Mouse (Mus musculus) forebrain, embryonic 14.5 days (tissue): ENCODE results near the gene Elmo1. TPM values are rescaled to one million over a fixed set of nuclear protein-coding genes. Genes with fewer than 3 reads are reported as not detected.
"Not testable (repeated sequence)": the region's sequence is repeated elsewhere in the genome, so short reads cannot be mapped to it uniquely, and the experiment has no call there.

Source experiments
- ATAC-seq: fragments of 200-750 bp; cut with Nextera tagmentation; 2 replicates; pipeline ENCODE4 v1.8.0; 2017; ENCODE audit warnings: mild to moderate bottlenecking, moderate library complexity
- DNase-seq: peaks from one replicate; pipeline ENCODE4 v3.0.0-alpha.2; 2015; ENCODE audit warnings: low spot score
- H3K27ac ChIP-seq: fragments of 300-500 bp; sonication (generic); 2 replicates; pipeline ENCODE4 v1.5.1; 2014; ENCODE audit warnings: low read depth, mild to moderate bottlenecking, control low read depth, low read length, moderate library complexity
- H3K27me3 ChIP-seq: fragments of 300-500 bp; sonication (generic); replicated peaks from 2 replicates; pipeline ENCODE4 v1.6.1; 2014; ENCODE audit warnings: low read length, control low read depth, mixed read lengths; ENCODE audit not compliant: control insufficient read depth, insufficient read depth
- H3K36me3 ChIP-seq: fragments of 300-500 bp; sonication (generic); 2 replicates; pipeline ENCODE4 v1.6.1; 2014; ENCODE audit warnings: low read length, control low read depth; ENCODE audit not compliant: control insufficient read depth, insufficient read depth
- H3K4me1 ChIP-seq: fragments of 300-500 bp; sonication (generic); 2 replicates; pipeline ENCODE4 v1.6.1; 2014; ENCODE audit warnings: antibody characterized with exemption, low read length, control low read depth; ENCODE audit not compliant: control insufficient read depth, insufficient read depth
- H3K4me2 ChIP-seq: fragments of 300-500 bp; sonication (generic); 2 replicates; pipeline ENCODE4 v1.6.1; 2014; ENCODE audit warnings: mild to moderate bottlenecking, control low read depth, low read length
- H3K4me3 ChIP-seq: fragments of 300-500 bp; sonication (generic); 2 replicates; pipeline ENCODE4 v1.5.1; 2014; ENCODE audit warnings: low read depth, low read length, control low read depth
- H3K9ac ChIP-seq: fragments of 300-500 bp; sonication (generic); 2 replicates; pipeline ENCODE4 v1.6.1; 2014; ENCODE audit warnings: mild to moderate bottlenecking, low read length, control low read depth, moderate library complexity
- H3K9me3 ChIP-seq: fragments of 300-500 bp; sonication (generic); replicated peaks from 2 replicates; pipeline ENCODE4 v1.6.1; 2016; ENCODE audit warnings: low read length, control low read depth, mixed read lengths; ENCODE audit not compliant: control insufficient read depth
- WGBS: fragments of 180-500 bp; shearing (Covaris S2); extraction: QIAGEN DNeasy Blood & Tissue Kit; methylation state at CpG from one replicate; pipeline ENCODE4 v1.1.7; 2014; 5-methylcytosine and 5-hydroxymethylcytosine counted together
- polyA plus RNA-seq: library from polyadenylated mRNA; unstranded; fragments of >200 nt; fragmentation: Nextera tagmentation; extraction: Ambion mirVana; gene quantifications from 2 replicates; pipeline ENCODE4 v1.2.1, GENCODE M21; 2014

Gene Elmo1
- polyA plus RNA-seq, 1 experiment from 2014 or later: 22.6 TPM

DNA sequence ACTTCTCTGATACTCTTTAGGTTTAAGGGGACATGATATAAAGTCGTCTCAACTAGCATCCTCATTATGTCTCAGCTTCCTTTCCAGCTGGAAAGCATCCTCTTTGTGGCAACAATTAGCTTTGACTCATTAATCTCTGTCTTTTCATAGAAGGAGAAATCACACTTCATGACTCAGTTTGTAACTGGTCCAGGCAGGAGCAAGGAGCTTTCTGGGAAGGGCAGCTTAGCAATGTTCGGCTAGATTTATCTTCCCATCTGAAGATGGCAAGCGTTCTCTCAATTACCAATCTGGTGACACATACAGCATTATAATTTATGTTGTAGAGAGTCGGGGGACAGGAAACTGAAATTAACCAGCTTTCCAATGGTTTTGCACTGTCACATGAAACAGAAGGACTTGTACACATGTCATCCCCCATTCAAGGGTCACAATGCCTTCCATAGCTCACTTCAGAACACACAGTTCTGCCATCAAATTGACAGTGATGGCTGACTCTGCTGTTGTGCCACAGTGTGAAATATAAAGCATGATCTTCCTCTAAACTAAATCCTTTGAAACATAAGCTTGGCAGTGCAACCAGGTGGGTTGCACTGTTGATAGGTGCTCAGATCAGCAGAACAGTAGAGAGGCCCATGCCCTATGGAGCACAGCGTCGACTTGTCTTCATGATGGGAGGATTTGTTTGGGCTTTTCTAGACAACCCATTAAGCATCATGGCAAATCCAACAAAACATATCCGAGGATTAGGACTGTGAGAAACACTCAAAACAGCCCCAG is 532.9 kb downstream of the Elmo1 start:
- ATAC-seq (no peak), DNase-seq (no peak)
- no peaks in the 10 kb centered on the region for H3K9me3 ChIP-seq
- H3K4me3 ChIP-seq: no peak overlapping the region
- 82% methylated on average over 7 of the region's 7 CpGs for WGBS
- H3K27me3 ChIP-seq: no peaks in the 10 kb centered on the region
- H3K4me2 ChIP-seq: no peak overlapping the region
- H3K27ac ChIP-seq: no peak overlapping the region
- H3K36me3 ChIP-seq: no peaks in the 10 kb centered on the region
- H3K9ac ChIP-seq: no peak overlapping the region
- H3K4me1 ChIP-seq: no peaks in the 10 kb centered on the region

DNA sequence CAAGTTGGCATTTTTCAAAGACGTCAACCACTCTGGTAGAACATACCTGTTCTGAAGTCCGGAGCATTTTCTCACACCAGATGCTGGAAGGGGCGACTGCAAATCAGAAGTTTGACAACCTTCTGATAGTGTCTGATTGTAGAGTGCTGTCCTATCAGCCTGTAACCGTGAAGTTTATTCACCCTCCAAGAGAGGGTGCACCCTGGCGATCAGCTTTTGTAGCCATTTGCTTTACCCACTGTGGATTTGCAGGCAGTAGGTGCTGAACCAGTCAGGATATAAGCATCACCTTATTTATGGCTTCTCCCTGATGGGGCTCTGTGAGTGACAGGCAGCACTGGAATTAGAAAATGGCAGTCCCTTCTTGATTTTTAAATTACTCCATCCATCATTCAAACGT is 537.4 kb downstream of the Elmo1 start:
- Histone ChIP-seq H3K27me3 (no peaks in the 10 kb centered on the region), H3K4me3 (no peak overlapping the region), H3K27ac (no peak overlapping the region), H3K36me3 (no peaks in the 10 kb centered on the region), H3K9ac (no peak overlapping the region), H3K4me2 (no peak overlapping the region), H3K4me1 (no peaks in the 10 kb centered on the region), H3K9me3 (no peaks in the 10 kb centered on the region)
- WGBS: 91% methylated on average over 6 of the region's 6 CpGs
- no peak for DNase-seq
- no peak for ATAC-seq

DNA sequence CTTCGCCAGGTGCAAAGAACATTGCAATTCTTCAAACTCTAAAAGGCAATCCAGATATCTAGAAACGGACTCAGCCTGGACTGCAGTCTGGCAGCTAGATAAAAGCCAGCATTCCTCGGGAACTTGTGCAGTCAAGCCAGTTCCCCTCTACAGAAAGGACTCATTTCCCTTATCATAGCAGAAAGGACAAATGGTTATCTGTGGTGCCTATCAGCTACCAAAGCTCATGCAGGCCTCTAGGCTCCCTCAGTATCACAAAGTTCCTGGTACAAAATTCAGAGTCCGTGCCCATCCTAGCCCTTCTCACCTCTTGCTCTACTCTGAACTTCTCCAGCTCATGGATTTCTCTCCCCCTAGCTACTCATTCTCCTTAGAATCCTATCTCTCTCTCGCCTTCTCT is 542.1 kb downstream of the Elmo1 start:
- Histone ChIP-seq H3K4me3 (no peak overlapping the region), H3K4me2 (no peak overlapping the region), H3K4me1 (no peaks in the 10 kb centered on the region), H3K9ac (no peak overlapping the region), H3K36me3 (no peaks in the 10 kb centered on the region), H3K27ac (no peak overlapping the region), H3K27me3 (no peaks in the 10 kb centered on the region), H3K9me3 (no peaks in the 10 kb centered on the region)
- no peak for DNase-seq
- 85% methylated on average over 5 of the region's 5 CpGs for WGBS
- no peak for ATAC-seq

DNA sequence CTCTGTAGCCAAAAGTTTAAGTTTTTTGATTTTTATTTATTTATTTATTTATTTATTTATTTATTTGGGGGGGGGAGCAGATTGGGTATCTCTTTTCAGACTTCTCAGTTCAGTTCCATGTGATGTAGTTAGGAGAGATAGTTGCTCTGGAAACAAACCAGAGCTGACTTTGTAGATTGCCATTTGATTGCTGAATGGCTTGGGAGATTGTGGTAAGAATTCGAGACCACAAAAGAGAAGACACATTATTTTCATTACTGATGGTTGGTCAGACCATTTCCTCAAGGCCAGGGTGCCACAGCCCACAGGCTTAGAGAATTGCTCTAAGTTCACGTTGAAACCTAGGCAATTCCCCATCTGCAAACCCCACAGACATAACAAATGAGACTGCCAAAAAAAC is 544.3 kb downstream of the Elmo1 start:
- not testable (repeated sequence) for DNase-seq, H3K9ac ChIP-seq, H3K36me3 ChIP-seq, H3K27ac ChIP-seq, ATAC-seq, H3K4me2 ChIP-seq, H3K27me3 ChIP-seq, H3K4me1 ChIP-seq, H3K9me3 ChIP-seq, H3K4me3 ChIP-seq
- WGBS: 85% methylated on average over 1 of the region's 2 CpGs

DNA sequence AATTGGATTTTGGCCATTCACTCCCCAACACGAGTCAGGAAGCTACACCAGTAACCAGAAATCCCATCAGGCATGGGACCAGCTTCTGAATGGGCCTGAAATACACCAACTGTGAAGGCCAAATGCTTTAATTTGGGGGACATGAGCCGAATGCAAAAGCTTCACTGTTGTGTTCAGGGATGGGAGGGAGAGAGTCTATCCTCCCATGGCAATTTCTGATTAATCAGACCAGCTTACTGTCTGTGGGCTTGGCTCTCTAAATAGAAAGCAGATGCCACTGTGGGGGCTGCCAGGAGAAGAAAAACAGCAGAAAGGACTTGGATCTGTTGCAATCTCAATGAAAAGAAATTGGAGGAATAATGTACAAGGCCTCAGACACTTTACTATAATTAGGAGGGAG is 545.2 kb downstream of the Elmo1 start:
- H3K36me3 ChIP-seq: no peaks in the 10 kb centered on the region
- DNase-seq: peak; percentile 48
- no peak overlapping the region for H3K4me2 ChIP-seq
- H3K9ac ChIP-seq: no peak overlapping the region
- 54% methylated on average over 2 of the region's 2 CpGs for WGBS
- H3K4me1 ChIP-seq: no peaks in the 10 kb centered on the region
- no peak overlapping the region for H3K27ac ChIP-seq
- ATAC-seq: peak; percentile 40; the same call in 1 of the 2 replicates
- no peaks in the 10 kb centered on the region for H3K9me3 ChIP-seq
- H3K27me3 ChIP-seq: no peaks in the 10 kb centered on the region
- H3K4me3 ChIP-seq: no peak overlapping the region
